Mouse (Mus musculus) midbrain, embryonic 11.5 days (tissue): Measurements from ENCODE around the gene Mdk. TPM values are rescaled to one million over a fixed set of nuclear protein-coding genes. Genes with fewer than 3 reads are reported as not detected.
A peak's percentile ranks its signal among the peaks of the same experiment; 100 is the strongest.

ENCODE experiments used
- ATAC-seq: fragments of 200-750 bp; cut with Nextera tagmentation; 2 replicates; pipeline ENCODE4 v1.8.0; 2017; ENCODE audit warnings: moderate TSS enrichment, moderate library complexity; ENCODE audit not compliant: low FRiP score
- DNase-seq: peaks from one replicate; pipeline ENCODE4 v3.0.0; 2015; ENCODE audit warnings: low spot score; ENCODE audit errors: missing footprints
- H3K27ac ChIP-seq: fragments of 300-500 bp; sonication (generic); 2 replicates; pipeline ENCODE4 v1.5.1; 2014; ENCODE audit warnings: low read depth, low read length
- H3K27me3 ChIP-seq: fragments of 300-500 bp; sonication (generic); 2 replicates; pipeline ENCODE4 v1.6.1; 2014; ENCODE audit warnings: mild to moderate bottlenecking, low read length, moderate library complexity, mixed read lengths; ENCODE audit not compliant: control insufficient read depth, insufficient read depth
- H3K36me3 ChIP-seq: fragments of 300-500 bp; sonication (generic); 2 replicates; pipeline ENCODE4 v1.6.1; 2014; ENCODE audit warnings: mild to moderate bottlenecking, low read length, moderate library complexity, mixed read lengths; ENCODE audit not compliant: control insufficient read depth, insufficient read depth
- H3K4me1 ChIP-seq: fragments of 300-500 bp; sonication (generic); 2 replicates; pipeline ENCODE4 v1.6.1; 2014; ENCODE audit warnings: low read length; ENCODE audit not compliant: control insufficient read depth, insufficient read depth
- H3K4me2 ChIP-seq: fragments of 300-500 bp; sonication (generic); 2 replicates; pipeline ENCODE4 v1.6.1; 2014; ENCODE audit warnings: mild to moderate bottlenecking, moderate library complexity
- H3K4me3 ChIP-seq: fragments of 300-500 bp; sonication (generic); 2 replicates; pipeline ENCODE4 v1.5.1; 2014; ENCODE audit warnings: low read depth, low read length
- H3K9ac ChIP-seq: fragments of 300-500 bp; sonication (generic); 2 replicates; pipeline ENCODE4 v1.6.1; 2014; ENCODE audit warnings: low read length
- H3K9me3 ChIP-seq: fragments of 300-500 bp; sonication (generic); 2 replicates; pipeline ENCODE4 v1.6.1; 2016; ENCODE audit warnings: low read length; ENCODE audit not compliant: control insufficient read depth
- WGBS: fragments of 180-500 bp; shearing (Covaris S2); extraction: QIAGEN DNeasy Blood & Tissue Kit; methylation state at CpG from one replicate; pipeline ENCODE4 v1.1.7; 2014; 5-methylcytosine and 5-hydroxymethylcytosine counted together
- polyA plus RNA-seq: library from polyadenylated mRNA; unstranded; fragments of >200 nt; fragmentation: Nextera tagmentation; extraction: Ambion mirVana; gene quantifications from 2 replicates; pipeline ENCODE4 v1.2.1, GENCODE M21; 2014

The Mdk gene
- polyA plus RNA-seq, 1 experiment from 2014 or later: 968 TPM

DNA sequence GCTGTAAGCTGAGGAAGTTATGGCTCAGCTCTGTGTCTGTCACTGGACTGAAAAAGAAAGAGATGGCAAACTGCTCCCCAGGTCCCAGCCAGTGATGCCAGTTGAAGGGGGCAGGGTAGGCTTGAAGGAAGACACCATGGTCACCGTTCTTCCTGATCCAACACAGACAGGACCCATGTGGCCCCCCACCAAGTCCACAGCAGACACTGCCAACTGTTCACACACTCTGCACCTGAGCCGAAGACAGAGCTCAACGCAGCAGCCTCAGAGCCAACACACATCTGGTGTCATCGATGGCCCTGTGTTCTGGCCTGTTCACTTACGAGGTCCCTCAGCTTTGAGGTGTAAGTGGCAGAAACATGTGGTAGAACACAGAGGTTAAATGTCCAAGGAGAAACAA lies 28.4 kb upstream of the Mdk start:
- Histone ChIP-seq H3K27ac (no peak overlapping the region), H3K9me3 (no peaks in the 10 kb centered on the region), H3K9ac (no peak overlapping the region), H3K4me1 (peaks cover 9% of the 10 kb centered on the region), H3K4me3 (no peak overlapping the region), H3K4me2 (no peak overlapping the region), H3K36me3 (no peaks in the 10 kb centered on the region), H3K27me3 (no peaks in the 10 kb centered on the region; the same call in 1 of the 2 replicates)
- DNase-seq (no peak), ATAC-seq (no peak)
- WGBS: 94% methylated on average over 5 of the region's 5 CpGs

DNA sequence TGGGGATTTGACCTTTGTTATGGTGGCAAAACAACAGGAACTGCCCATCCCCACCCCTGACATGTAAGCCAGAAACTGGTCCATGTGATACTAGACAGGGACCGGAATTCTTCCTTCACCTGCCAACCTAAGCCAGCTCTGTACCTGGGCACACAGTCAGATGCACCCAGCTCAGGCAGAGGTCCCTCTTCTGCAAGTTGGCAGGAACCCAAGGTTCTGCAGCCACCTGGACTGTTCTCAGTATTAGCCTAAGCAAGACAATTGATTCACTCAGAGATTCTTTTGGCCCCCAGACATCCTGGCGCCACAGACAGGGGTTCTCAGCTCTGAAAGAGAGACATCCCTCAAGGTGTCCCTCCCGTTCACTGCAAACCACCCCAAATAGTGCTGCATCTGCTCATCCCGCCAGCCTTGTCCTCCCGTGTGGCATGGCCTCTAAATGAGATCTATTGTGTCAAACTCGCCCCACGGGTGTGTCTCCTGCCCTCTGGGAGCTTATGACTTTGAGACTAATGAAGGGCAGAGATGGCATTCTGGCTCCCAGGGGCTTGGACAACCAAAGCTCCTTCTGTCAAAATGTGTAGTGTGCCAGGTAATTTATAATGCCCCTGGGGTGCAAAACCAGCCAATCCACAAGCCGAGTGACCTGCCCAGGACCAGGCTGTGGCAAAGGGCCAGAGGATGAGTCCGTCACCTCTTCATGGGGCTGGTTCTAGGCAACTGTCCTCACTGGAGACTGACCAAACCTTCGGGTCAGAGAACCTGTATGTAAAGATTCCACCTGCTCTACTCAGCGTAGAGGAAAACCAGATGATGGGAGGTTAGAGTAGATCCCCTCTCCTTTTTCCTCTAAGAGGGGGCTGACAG lies 27.7 kb upstream of the Mdk start:
- H3K27me3 ChIP-seq: no peaks in the 10 kb centered on the region; the same call in 1 of the 2 replicates
- no peak overlapping the region for H3K27ac ChIP-seq
- DNase-seq: peak; percentile 61
- no peak overlapping the region for H3K9ac ChIP-seq
- no peaks in the 10 kb centered on the region for H3K36me3 ChIP-seq
- H3K4me2 ChIP-seq: no peak overlapping the region
- no peak for ATAC-seq
- no peak overlapping the region for H3K4me3 ChIP-seq
- WGBS: 85% methylated on average over 11 of the region's 11 CpGs
- peaks cover 9% of the 10 kb centered on the region for H3K4me1 ChIP-seq
- no peaks in the 10 kb centered on the region for H3K9me3 ChIP-seq

DNA sequence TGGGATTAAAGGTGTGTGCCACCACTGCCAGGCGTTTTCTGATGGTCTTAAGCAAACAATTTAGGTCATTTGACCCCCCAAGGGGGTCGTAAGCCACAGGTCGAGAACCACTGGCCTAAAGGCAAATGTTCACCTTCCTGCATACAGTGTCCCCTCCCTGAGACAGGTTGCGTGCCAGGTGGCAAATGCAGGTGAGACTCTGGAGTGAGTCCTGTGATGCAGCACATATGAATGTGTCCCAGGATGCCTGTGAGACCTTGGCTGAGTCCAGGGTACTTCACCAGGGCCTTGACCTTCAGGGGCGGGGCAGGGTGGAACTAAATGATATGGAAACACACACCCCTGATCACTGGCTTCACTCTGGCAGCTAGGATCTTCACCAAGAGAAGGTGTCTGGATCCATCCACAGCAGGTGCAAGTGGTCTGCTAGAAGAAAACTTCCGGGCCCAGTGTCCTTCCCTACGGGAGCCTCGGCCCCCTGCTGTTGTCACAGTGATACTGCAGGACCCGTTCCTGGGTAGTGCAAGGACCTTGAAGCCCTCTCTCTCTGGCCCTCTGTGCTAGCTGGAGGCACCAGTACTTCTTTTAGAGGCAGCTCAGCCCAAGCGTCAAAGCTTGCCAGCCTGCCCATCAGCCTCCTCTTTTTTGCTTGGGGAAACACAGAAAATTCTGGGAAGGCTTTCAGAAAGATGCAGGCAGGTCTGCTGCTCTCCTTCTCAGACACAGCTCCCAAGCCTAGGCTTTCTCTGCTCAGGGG lies 26.8 kb upstream of the Mdk start:
- no peaks in the 10 kb centered on the region for H3K36me3 ChIP-seq
- H3K27ac ChIP-seq: no peak overlapping the region
- H3K4me2 ChIP-seq: no peak overlapping the region
- no peak overlapping the region for H3K4me3 ChIP-seq
- DNase-seq: peak; percentile 87
- no peaks in the 10 kb centered on the region for H3K9me3 ChIP-seq
- 45% methylated on average over 10 of the region's 10 CpGs for WGBS
- no peaks in the 10 kb centered on the region for H3K27me3 ChIP-seq
- H3K9ac ChIP-seq: no peak overlapping the region
- peaks cover 9% of the 10 kb centered on the region for H3K4me1 ChIP-seq
- ATAC-seq: no peak

DNA sequence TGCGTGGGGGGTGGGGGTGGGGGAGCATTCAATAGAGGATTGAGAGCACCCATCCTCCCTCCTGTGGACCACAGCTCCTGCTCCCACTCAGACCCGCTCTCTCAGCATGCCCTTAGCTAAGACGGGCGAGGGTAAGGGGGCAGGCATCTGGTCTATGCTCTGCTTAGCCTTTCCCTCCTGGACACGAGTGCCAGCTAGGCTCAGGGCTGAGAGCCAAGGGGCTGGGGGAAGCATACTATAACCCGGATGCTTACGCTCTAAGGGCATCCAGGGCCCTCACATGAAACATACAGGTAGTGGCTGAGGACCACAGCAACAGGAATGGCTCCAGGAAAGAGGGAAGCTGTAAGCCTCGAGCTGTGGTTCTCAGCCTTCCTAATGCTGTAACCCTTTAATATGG lies 26.0 kb upstream of the Mdk start:
- H3K4me3 ChIP-seq: no peak overlapping the region
- no peak overlapping the region for H3K27ac ChIP-seq
- DNase-seq (no peak), ATAC-seq (no peak)
- no peak overlapping the region for H3K4me2 ChIP-seq
- H3K4me1 ChIP-seq: peaks cover 9% of the 10 kb centered on the region
- no peaks in the 10 kb centered on the region for H3K9me3 ChIP-seq
- 90% methylated on average over 8 of the region's 8 CpGs for WGBS
- no peaks in the 10 kb centered on the region for H3K36me3 ChIP-seq
- no peak overlapping the region for H3K9ac ChIP-seq
- no peaks in the 10 kb centered on the region for H3K27me3 ChIP-seq

DNA sequence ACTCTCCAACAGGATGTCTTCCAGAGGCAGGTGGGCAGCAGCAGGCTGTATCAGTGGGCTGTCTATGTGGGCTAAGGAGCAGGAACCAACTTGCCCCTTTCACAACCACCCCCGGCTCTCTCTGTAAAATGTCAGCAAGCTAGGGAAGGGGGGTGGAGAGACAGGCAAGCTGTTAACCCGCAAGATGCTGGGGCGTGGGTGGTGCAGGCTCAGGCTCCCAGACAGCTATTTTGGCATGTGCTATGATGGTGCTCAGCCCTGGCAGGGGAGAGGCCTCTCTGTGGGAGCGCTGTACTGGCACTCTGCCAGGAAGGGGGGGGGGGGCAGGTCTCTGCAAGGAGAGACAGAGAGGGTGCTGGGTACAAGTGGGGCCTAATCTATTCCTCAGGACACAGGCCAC lies 25.0 kb upstream of the Mdk start:
- Histone ChIP-seq H3K27ac (no peak overlapping the region), H3K27me3 (no peaks in the 10 kb centered on the region), H3K4me3 (no peak overlapping the region), H3K9ac (no peak overlapping the region), H3K4me1 (peaks cover 3% of the 10 kb centered on the region), H3K9me3 (no peaks in the 10 kb centered on the region), H3K4me2 (no peak overlapping the region), H3K36me3 (no peaks in the 10 kb centered on the region)
- WGBS: 73% methylated on average over 4 of the region's 4 CpGs
- DNase-seq: peak; percentile 68
- no peak for ATAC-seq

DNA sequence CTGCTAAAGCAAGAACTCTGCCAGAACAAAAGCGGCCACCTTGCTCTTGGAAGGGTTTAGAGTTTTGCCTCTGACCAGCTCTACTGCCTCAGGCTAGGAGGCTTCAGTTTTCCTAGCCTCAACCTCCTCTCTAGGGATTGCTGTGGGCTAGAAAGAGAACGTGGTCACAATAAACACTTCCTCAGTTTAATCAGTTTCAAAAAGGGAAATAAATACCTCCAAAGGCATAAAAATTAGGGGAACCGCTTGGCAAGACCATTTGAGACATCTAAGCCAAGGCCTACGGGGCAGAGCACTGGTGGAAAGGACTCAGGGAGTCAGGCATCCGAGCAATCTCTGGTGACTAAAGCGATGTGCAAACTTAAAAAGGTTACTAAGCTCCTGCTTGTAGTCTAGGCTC lies 23.8 kb upstream of the Mdk start:
- DNase-seq: no peak
- no peak overlapping the region for H3K4me2 ChIP-seq
- H3K27me3 ChIP-seq: no peaks in the 10 kb centered on the region
- no peaks in the 10 kb centered on the region for H3K36me3 ChIP-seq
- H3K9ac ChIP-seq: no peak overlapping the region
- ATAC-seq: no peak
- H3K4me3 ChIP-seq: no peak overlapping the region
- H3K4me1 ChIP-seq: no peaks in the 10 kb centered on the region
- H3K9me3 ChIP-seq: no peaks in the 10 kb centered on the region
- no peak overlapping the region for H3K27ac ChIP-seq
- 80% methylated on average over 6 of the region's 6 CpGs for WGBS

DNA sequence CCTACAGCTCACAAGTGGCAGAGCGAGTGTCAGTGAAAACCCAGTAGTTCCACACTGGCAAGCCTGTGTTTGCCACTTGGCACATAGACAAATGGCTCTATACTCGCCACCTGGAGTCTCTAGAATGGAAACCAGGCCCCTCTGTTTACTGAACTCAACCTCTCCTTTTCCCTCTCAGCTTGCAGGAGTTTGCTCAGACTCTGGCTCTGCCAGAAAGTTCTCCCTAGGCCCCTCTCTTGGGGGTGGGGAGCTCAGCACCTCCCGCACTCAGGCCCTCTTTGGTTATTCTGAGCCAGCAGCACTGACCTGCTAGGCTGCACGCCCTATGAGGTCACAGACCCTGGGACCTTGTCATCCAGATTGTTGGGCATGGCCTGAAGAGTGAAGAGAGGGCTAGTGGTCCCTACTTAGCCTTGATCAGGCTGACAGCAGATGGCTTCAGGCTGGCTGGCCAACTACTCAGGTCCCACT lies 23.1 kb upstream of the Mdk start:
- Histone ChIP-seq H3K9me3 (no peaks in the 10 kb centered on the region), H3K4me2 (no peak overlapping the region), H3K4me3 (no peak overlapping the region), H3K36me3 (no peaks in the 10 kb centered on the region), H3K27me3 (no peaks in the 10 kb centered on the region), H3K9ac (no peak overlapping the region), H3K4me1 (peaks cover 6% of the 10 kb centered on the region), H3K27ac (no peak overlapping the region)
- DNase-seq (no peak), ATAC-seq (no peak)
- WGBS: 88% methylated on average over 4 of the region's 4 CpGs

DNA sequence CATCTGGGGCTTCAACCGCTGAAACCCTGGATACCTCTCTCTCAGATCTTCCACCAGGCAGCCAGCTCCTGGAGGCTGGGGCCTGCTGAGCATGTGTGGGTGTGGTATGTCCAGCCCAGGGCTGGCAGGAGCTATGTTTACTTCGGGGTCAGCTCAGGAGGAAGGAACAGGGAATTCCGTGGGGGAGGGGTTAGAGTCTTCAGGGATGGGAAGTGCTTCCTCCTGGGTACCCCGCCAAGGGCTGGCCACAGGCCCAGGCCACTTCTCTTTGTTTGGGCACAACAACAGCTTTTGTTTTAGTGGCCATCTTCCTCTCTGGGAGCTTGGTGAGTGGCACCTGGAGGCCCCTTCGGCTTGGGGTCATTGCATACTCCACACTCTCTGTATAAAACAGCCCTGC lies 21.7 kb upstream of the Mdk start:
- H3K4me3 ChIP-seq: no peak overlapping the region
- no peak overlapping the region for H3K4me2 ChIP-seq
- WGBS: 32% methylated on average over 5 of the region's 5 CpGs
- DNase-seq: no peak
- no peak for ATAC-seq
- no peak overlapping the region for H3K9ac ChIP-seq
- peaks cover 14% of the 10 kb centered on the region for H3K4me1 ChIP-seq
- no peaks in the 10 kb centered on the region for H3K36me3 ChIP-seq
- H3K27me3 ChIP-seq: no peaks in the 10 kb centered on the region
- no peaks in the 10 kb centered on the region for H3K9me3 ChIP-seq
- H3K27ac ChIP-seq: no peak overlapping the region
